Mouse (Mus musculus) forebrain, embryonic 13.5 days (tissue): ENCODE measurements at regions not wholly inside any gene's neighbourhood (a gene's known extent, or its start where the extent isn't known, plus 50 kb on each side); places are given as distances from the start of the nearest gene placed in this dataset.
A peak's percentile ranks its signal among the peaks of the same experiment; 100 is the strongest.

Source experiments
- ATAC-seq: fragments of 200-750 bp; cut with Nextera tagmentation; 2 replicates; pipeline ENCODE4 v1.8.0; 2017
- H3K27ac ChIP-seq: fragments of 300-500 bp; sonication (generic); 2 replicates; pipeline ENCODE4 v1.5.1; 2015; ENCODE audit warnings: inconsistent platforms, mild to moderate bottlenecking, moderate library complexity
- H3K27me3 ChIP-seq: fragments of 300-500 bp; sonication (generic); 2 replicates; pipeline ENCODE4 v1.6.1; 2015; ENCODE audit warnings: mild to moderate bottlenecking, inconsistent platforms
- H3K36me3 ChIP-seq: fragments of 300-500 bp; sonication (generic); 2 replicates; pipeline ENCODE4 v1.6.1; 2015; ENCODE audit warnings: mild to moderate bottlenecking, inconsistent platforms; ENCODE audit not compliant: poor library complexity, severe bottlenecking
- H3K4me1 ChIP-seq: fragments of 300-500 bp; sonication (generic); 2 replicates; pipeline ENCODE4 v1.6.1; 2015; ENCODE audit warnings: inconsistent platforms
- H3K4me2 ChIP-seq: fragments of 300-500 bp; sonication (generic); 2 replicates; pipeline ENCODE4 v1.6.1; 2015; ENCODE audit warnings: inconsistent platforms, mild to moderate bottlenecking, moderate library complexity
- H3K4me3 ChIP-seq: fragments of 300-500 bp; sonication (generic); 2 replicates; pipeline ENCODE4 v1.5.1; 2015; ENCODE audit warnings: mild to moderate bottlenecking, inconsistent platforms
- H3K9ac ChIP-seq: fragments of 300-500 bp; sonication (generic); 2 replicates; pipeline ENCODE4 v1.6.1; 2015; ENCODE audit warnings: mild to moderate bottlenecking, inconsistent platforms
- H3K9me3 ChIP-seq: fragments of 300-500 bp; sonication (generic); replicated peaks from 2 replicates; pipeline ENCODE4 v1.6.1; 2016; ENCODE audit warnings: inconsistent platforms
- WGBS: fragments of 180-500 bp; shearing (Covaris S2); methylation state at CpG from one replicate; pipeline ENCODE4 v1.1.7; 2015; 5-methylcytosine and 5-hydroxymethylcytosine counted together

DNA sequence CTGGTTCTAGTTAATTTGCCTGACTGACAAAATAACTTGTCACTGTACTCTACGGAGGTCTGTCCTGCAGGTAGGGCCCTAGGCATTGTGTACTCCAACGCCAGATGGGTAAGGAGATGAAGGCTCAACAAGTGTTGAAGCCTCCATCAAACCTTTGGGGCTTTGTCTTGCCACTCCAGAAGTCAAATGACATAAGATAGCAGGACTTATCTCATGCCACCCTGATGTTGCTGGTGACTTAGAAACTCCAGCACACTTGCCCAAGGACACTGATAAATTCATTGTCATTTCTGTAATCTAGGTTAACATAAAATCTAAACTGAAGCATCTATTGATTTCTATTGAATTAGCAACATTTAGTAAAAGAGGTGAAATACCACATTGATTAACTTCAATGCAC, 1097.5 kb downstream of the Pla2g4a start:
- WGBS = 85% methylated on average over 2 of the region's 2 CpGs
- no peak overlapping the region for H3K4me2 ChIP-seq
- no peak overlapping the region for H3K27ac ChIP-seq
- no peaks in the 10 kb centered on the region for H3K4me1 ChIP-seq
- H3K9me3 ChIP-seq = no peaks in the 10 kb centered on the region
- H3K4me3 ChIP-seq = no peak overlapping the region
- no peak overlapping the region for H3K9ac ChIP-seq
- H3K27me3 ChIP-seq = no peaks in the 10 kb centered on the region
- ATAC-seq = no peak
- no peaks in the 10 kb centered on the region for H3K36me3 ChIP-seq

DNA sequence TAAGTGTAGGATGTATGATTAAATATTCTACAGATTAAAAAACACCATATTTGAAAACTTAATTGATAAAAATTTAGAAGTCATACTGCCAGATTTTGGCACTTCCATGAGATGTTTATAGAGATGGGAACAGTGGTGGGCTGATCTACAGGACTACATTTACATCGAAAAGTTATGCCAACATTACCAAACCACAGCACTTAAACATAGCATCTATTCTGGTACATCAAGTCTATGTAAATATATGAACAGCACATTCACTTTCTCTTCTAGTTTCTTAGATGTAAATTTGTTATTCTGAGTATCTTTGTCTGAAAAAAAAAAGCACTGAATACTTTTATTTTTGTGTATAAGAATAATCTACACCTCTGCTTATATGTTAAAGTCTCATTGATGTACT, 1108.1 kb downstream of the Pla2g4a start:
- Histone ChIP-seq H3K27me3 (no peaks in the 10 kb centered on the region), H3K4me3 (no peak overlapping the region), H3K36me3 (no peaks in the 10 kb centered on the region), H3K9me3 (no peaks in the 10 kb centered on the region), H3K9ac (no peak overlapping the region), H3K4me2 (no peak overlapping the region), H3K27ac (no peak overlapping the region), H3K4me1 (no peaks in the 10 kb centered on the region)
- 94% methylated on average over 1 of the region's 1 CpGs for WGBS
- ATAC-seq = no peak

DNA sequence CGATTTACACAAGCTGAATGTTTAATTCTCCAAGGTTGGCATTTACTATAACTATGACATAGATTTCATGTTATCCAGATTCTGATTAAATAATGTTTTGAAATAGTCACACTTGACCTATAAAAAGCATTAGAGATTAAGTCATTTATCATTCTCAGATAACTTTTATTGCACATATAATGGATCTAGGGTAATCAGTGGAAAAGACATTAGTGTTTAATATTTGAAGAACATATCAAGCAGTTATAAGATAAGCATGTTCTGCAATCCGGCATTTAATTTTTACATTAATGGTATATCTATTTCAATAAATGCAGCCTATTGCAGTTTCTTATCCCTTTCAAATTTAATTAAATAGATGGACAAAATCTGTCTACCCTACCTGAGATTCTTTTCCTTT, 1114.5 kb downstream of the Pla2g4a start:
- Histone ChIP-seq H3K27ac (no peak overlapping the region), H3K9ac (no peak overlapping the region), H3K9me3 (no peaks in the 10 kb centered on the region), H3K4me3 (no peak overlapping the region), H3K36me3 (no peaks in the 10 kb centered on the region), H3K27me3 (no peaks in the 10 kb centered on the region), H3K4me2 (no peak overlapping the region), H3K4me1 (no peaks in the 10 kb centered on the region)
- no peak for ATAC-seq
- WGBS = 94% methylated on average over 2 of the region's 2 CpGs

DNA sequence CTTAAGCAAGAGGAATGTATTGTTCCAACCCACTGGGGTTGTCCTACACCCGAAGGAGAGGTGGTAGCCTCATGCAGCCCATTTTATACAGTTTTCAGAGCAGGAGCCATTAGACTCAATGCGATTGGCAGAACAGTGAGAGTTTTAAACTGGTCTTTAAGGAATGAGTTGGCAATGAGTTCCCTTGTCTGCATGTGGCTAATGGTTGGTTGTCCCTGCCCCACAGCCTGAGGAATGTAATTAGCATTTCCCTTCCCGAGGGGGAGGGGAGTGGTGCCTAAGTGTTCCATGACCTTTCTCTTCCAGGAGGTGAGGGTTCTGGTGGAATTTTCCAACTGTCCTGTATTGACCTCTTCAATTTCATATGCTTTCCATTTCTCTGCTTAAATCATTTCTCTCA, 1137.9 kb downstream of the Pla2g4a start:
- Histone ChIP-seq H3K4me3 (no peak overlapping the region), H3K27ac (no peak overlapping the region), H3K9me3 (no peaks in the 10 kb centered on the region), H3K27me3 (no peaks in the 10 kb centered on the region), H3K4me2 (no peak overlapping the region), H3K36me3 (no peaks in the 10 kb centered on the region), H3K4me1 (no peaks in the 10 kb centered on the region), H3K9ac (no peak overlapping the region)
- 0 out of 2 replicates have a peak, but pooled peaks have one; percentile 27 for ATAC-seq
- WGBS = 35% methylated on average over 3 of the region's 3 CpGs

DNA sequence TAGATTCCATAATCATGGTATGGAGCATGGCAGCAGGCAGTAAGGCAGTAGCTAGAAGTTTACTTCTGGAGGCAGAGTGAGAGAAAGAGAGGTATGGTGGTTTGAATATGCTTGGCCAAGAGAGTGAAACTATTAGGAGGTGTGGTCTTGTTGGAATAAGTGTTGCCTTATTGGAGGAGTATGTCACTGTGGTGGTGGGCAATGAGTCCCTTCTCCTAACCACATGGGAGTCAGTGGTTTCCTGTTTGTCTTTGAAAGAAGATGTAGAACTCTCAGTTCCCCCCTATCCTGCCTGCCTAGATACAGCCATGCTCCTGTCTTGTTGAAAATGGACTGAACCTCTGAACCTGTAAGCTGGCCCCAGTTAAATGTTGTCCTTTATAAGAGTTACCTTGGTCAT, 1152.4 kb downstream of the Pla2g4a start:
- Histone ChIP-seq H3K27me3 (no peaks in the 10 kb centered on the region), H3K27ac (no peak overlapping the region), H3K4me1 (no peaks in the 10 kb centered on the region), H3K4me3 (no peak overlapping the region), H3K36me3 (no peaks in the 10 kb centered on the region), H3K9me3 (no peaks in the 10 kb centered on the region), H3K4me2 (no peak overlapping the region), H3K9ac (no peak overlapping the region)
- ATAC-seq = no peak

DNA sequence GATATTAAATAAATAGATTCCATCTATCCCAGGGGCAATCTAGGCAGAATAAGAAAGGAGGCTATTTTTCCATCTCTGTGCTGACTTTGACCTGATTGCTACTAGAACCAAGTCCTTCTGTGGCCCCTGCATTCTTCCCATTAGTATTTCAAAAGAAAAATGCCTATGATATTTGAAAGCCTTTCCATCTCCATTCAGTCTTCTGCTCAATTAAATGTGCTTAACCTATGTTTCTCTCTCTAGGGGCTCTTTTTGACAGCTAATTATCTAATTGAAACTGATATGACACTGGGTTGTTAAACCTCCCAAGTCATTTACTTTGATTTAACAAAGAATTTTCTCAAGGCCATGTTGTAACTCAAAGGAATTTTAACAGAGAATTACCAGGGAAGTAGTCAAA, 1164.0 kb downstream of the Pla2g4a start:
- H3K36me3 ChIP-seq = no peaks in the 10 kb centered on the region
- H3K4me1 ChIP-seq = no peaks in the 10 kb centered on the region
- H3K4me3 ChIP-seq = no peak overlapping the region
- no peaks in the 10 kb centered on the region for H3K27me3 ChIP-seq
- H3K9ac ChIP-seq = no peak overlapping the region
- no peaks in the 10 kb centered on the region for H3K9me3 ChIP-seq
- no peak overlapping the region for H3K4me2 ChIP-seq
- no peak overlapping the region for H3K27ac ChIP-seq
- no peak for ATAC-seq

DNA sequence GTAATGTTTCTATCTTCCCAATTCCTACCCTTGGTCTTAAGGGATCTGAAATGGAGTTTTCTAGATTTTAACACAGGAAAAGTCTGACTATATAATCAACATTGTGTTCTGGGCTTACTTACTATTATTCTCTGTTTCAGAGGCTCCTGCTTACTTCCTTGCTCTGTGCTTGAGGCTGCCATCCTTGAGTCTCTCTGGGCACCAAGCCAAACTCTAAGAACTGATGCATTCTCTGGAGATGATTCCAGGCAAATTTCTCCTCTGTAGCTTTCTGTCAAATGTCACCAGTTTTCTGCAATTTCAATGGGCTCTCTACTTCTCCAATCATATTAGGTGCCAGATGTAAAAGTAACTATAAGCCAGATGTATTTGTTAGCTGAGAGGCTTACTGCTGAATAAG, 1210.3 kb downstream of the Pla2g4a start:
- Histone ChIP-seq H3K4me3 (no peak overlapping the region), H3K36me3 (no peaks in the 10 kb centered on the region), H3K27me3 (no peaks in the 10 kb centered on the region), H3K4me1 (no peaks in the 10 kb centered on the region), H3K9me3 (no peaks in the 10 kb centered on the region), H3K4me2 (no peak overlapping the region), H3K9ac (no peak overlapping the region), H3K27ac (no peak overlapping the region)
- no peak for ATAC-seq

DNA sequence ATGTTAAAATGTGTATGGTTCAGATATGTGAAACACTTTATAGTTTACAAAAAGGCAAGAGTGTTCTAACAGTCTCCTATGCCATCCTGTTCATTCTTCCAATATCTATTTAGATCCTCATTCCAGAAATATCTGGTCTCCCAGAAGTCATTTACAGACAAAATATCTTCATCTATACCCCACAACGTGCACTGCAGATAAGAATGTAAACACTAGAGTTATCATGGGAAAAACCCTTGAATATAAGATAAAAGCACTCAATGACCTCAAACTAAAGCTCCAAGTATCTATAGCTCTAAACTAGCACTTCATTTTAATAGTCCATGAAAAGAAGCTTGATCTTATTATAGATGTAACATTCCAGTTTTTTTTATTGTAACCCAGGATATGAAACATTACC, 1239.0 kb downstream of the Pla2g4a start:
- no peak for ATAC-seq
- no peaks in the 10 kb centered on the region for H3K9me3 ChIP-seq
- H3K4me3 ChIP-seq = no peak overlapping the region
- H3K36me3 ChIP-seq = no peaks in the 10 kb centered on the region
- WGBS = 50% methylated on average over 1 of the region's 1 CpGs
- H3K4me1 ChIP-seq = no peaks in the 10 kb centered on the region
- H3K4me2 ChIP-seq = no peak overlapping the region
- no peak overlapping the region for H3K27ac ChIP-seq
- H3K27me3 ChIP-seq = no peaks in the 10 kb centered on the region
- H3K9ac ChIP-seq = no peak overlapping the region

DNA sequence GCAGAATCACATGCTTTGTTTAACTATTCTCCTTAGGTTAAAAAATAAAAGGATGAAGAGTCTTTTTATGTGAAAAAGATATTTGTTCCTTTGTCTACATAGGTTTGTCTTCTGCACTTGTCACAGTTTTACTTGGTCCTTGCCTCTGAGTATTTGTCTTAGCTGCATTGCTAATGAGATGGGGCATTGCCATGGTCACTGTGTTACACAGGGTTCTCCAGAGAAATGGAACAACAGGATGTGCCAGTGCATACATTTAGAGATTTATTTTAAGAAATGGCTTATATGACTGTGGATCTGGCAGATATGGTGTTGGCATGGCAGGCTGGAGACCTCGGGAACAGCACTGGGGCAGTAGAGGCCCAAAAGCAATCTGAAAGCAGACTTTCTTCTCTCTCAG, 1239.7 kb downstream of the Pla2g4a start:
- H3K4me1 ChIP-seq = no peaks in the 10 kb centered on the region
- H3K4me3 ChIP-seq = no peak overlapping the region
- peak; percentile 74 for ATAC-seq
- 76% methylated on average over 1 of the region's 1 CpGs for WGBS
- H3K9ac ChIP-seq = no peak overlapping the region
- no peaks in the 10 kb centered on the region for H3K27me3 ChIP-seq
- H3K9me3 ChIP-seq = no peaks in the 10 kb centered on the region
- peak overlapping the region; percentile 37 for H3K27ac ChIP-seq
- no peaks in the 10 kb centered on the region for H3K36me3 ChIP-seq
- H3K4me2 ChIP-seq = no peak overlapping the region

DNA sequence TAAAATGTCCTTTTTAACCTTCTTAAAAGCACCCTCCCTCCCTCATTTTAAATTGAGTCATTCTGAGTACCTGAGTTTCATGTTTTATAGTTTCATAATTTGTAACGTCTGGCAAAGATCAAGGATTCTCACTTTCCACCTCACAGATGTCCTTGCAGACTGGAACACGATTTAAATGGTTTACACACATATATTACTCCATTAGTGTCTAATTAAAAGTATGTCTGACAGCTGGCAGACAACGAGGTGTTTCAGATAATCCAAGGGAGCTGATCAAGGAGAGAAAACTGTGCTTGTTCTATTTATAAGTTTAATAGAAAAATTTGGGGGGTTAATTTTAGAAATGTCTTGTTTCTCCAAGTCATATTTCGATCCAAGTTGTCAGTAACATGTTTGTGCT, 1240.1 kb downstream of the Pla2g4a start:
- ATAC-seq = peak; percentile 81
- H3K27me3 ChIP-seq = no peaks in the 10 kb centered on the region
- no peaks in the 10 kb centered on the region for H3K36me3 ChIP-seq
- H3K4me3 ChIP-seq = no peak overlapping the region
- no peak overlapping the region for H3K27ac ChIP-seq
- no peak overlapping the region for H3K4me2 ChIP-seq
- H3K9me3 ChIP-seq = no peaks in the 10 kb centered on the region
- no peaks in the 10 kb centered on the region for H3K4me1 ChIP-seq
- no peak overlapping the region for H3K9ac ChIP-seq
- 49% methylated on average over 4 of the region's 4 CpGs for WGBS

DNA sequence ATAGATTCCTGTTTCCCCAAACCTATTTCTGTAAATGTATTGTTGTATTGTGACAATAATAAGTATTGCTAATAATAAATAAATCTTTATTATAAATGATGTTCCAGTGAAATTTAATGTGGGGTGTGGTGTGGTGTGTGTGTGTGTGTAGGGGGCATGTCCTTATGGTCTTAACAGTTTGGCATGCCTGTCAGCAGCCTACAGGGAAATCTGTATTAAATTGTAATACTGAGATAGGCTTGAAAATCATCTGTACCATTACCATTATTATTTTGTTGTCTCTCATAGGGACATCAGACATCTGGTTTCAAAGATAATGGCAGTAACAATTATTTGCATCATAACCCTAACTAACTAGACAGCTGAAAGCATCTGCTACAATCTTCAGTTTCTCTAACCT, 1253.0 kb downstream of the Pla2g4a start:
- ATAC-seq = no peak

DNA sequence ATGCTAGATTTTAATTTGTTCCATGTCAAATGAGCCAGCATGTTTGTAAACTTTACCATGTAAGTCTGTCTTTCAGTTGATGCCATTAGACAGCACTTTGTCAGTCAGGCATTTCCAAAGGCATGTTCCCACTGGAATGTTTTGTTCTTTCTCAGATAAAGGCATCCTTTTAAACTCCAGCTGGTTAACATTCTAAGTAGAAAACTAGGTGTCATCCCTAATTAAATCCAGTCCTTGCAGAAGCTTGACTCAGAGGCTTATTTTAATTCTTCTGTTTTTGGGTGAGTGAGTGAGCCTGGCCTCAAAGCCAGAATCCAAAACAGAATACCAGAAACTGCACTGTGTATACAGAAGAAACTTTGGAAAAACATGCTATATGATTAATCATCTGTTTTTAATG, 1253.4 kb downstream of the Pla2g4a start:
- ATAC-seq = no peak
- no peaks in the 10 kb centered on the region; the same call in 1 of the 2 replicates for H3K9me3 ChIP-seq
- H3K27me3 ChIP-seq = no peaks in the 10 kb centered on the region

More for the DNA sequence above, 1253.0 kb downstream of the Pla2g4a start:
- Histone ChIP-seq H3K4me1 (no peaks in the 10 kb centered on the region), H3K36me3 (no peaks in the 10 kb centered on the region), H3K4me2 (no peak overlapping the region), H3K27ac (no peak overlapping the region), H3K9ac (no peak overlapping the region), H3K27me3 (no peaks in the 10 kb centered on the region), H3K4me3 (no peak overlapping the region), H3K9me3 (no peaks in the 10 kb centered on the region; the same call in 1 of the 2 replicates)

DNA sequence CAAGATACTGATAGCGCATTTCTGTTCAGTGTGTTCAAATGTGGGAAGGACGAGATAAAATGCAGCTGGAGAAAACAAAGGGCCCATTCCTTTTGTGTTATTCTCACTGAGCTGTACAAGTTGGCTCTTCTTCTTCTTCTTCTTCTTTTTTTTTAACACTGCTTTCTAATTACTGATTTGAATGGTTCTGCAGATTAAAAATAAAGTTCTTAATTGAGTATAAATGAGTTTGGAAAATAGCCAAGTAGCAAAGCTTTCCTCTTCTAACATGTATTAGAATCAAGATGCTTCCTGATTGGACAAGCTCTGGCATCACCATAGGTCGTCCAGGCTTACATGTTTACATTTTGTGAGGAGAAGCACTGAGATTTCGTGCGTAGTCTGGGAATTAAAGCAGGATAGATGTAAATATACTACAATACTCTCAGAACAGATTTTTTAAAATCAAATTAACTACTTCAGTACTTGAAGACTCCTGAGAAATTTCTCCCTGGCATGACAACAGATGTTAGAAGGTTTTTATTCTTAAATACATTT, 1254.8 kb downstream of the Pla2g4a start:
- 50% methylated on average over 5 of the region's 5 CpGs for WGBS
- no peak overlapping the region for H3K9ac ChIP-seq
- ATAC-seq = peak; percentile 48; the same call in 1 of the 2 replicates

More for the DNA sequence above, 1253.4 kb downstream of the Pla2g4a start:
- Histone ChIP-seq H3K4me2 (no peak overlapping the region), H3K4me3 (no peak overlapping the region), H3K4me1 (no peaks in the 10 kb centered on the region), H3K9ac (no peak overlapping the region), H3K36me3 (no peaks in the 10 kb centered on the region), H3K27ac (no peak overlapping the region)

More for the DNA sequence above, 1254.8 kb downstream of the Pla2g4a start:
- Histone ChIP-seq H3K4me2 (no peak overlapping the region), H3K27ac (no peak overlapping the region), H3K36me3 (no peaks in the 10 kb centered on the region), H3K4me1 (no peaks in the 10 kb centered on the region), H3K27me3 (no peaks in the 10 kb centered on the region), H3K4me3 (no peak overlapping the region), H3K9me3 (no peaks in the 10 kb centered on the region)
